Mouse (Mus musculus): ENCODE results near the gene Pilrb1.

The Pilrb1 gene

GRCm38 (mm10) chr5:137826421-137826820, 31.5 kb downstream of the Pilrb1 start:
- DNase-seq: no peak

DNA sequence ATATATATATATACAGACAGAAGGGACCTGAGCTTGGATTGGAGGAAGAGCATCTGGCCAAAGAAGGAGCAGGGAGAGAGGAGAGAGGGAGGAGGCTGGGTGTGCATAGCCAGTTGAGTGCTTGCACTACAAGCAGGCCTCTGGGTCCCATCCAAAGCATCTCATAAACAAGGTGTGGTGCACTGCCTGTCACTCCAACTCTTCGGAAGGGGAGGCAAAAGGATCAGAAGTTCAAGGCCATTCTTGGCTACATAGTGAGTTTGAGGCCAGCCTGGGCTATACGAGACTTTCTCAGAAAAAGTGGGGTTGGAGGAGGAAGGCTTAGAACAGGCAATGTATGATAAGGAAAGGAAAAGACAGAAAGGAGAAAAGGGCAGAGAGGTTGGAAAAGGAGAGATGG, 31.9 kb downstream of the Pilrb1 start:
- no peak for DNase-seq

DNA sequence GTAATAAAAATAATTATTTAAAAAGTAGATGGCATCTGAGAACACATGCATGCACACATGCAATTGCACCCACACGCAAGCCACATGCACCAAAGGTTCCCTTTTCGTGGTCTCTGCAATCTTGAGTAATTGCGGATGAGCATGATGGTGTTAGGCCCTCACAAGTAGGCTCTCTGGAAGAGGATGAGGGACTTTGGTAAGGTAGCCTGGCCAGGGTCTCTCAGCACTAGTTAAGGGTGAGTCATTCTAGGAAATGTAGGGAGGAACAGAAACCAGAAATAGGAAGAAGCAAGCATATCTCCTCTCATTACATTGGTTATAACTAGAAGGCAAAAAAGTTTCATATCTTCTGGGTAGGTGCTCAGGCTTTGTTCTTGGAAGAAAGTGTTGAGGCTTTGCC, 32.9 kb downstream of the Pilrb1 start:
- no peak for DNase-seq

GRCm38 (mm10) chr5:137823455-137824045, 34.4 kb downstream of the Pilrb1 start:
- no peak for DNase-seq

DNA sequence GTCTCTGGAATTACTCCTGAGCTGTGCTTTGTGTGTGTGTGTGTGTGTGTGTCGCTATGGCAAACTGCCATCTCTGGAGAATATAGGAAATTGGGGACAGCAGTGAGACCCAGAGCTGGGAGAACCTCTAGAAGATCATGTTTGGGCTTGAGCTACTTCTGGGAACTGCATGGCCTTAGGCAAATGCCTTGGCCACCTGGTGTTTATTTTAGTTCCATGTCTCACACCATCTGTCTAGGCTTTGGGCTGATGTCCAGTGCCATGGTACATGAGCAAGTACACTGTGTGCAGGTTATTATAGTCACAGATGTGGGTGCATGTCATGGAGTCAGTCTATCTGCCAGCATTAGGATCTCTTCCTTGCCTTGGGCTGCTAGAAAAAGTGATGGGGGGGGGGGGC, 35.3 kb downstream of the Pilrb1 start:
- DNase-seq: no peak

DNA sequence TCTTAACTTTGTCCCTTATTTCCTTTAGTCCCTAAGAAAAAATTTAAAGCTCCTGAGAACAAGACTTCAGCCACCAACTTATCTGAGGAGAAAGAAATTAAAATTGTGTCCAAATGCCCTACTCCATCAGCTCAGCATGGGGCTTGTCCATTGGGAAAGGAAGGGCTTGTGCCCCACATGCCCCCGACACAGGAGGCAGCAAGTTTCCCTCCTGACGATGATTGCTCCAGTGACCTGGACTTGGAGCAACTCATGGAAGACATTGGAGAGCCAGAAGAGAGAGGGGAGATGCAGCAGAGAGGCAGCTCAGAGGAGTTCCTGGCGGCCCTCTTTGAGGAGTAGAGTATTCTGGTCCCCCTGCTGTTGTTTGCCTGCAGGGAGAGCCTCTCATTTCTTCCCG, 35.8 kb downstream of the Pilrb1 start:
- no peak for DNase-seq

- DNase-seq: no peak
Measured at GRCm38 (mm10) chr5:137817466-137818222, 40.3 kb downstream of the Pilrb1 start.

- no peak for DNase-seq
Measured at GRCm38 (mm10) chr5:137808316-137808715, 49.6 kb downstream of the Pilrb1 start.

DNA sequence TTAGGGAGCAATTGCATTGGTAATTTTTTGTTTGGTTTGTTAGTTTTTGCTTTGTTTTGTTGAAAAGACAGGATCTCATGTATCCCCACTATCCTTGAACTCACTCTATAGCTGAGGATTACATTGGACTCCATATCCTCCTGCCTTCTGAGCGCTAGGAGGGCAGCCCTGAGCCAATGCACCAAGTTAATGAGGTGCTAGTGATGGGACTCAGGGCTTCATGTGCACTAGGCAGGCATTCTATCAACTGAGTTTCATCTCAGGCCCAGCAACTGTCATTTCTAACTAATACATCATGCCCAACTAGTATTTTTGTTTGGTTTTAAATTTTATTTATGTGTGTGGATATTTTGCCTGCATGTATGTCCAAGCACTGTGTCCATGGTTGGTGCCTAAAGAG, 51.7 kb downstream of the Pilrb1 start:
- DNase-seq: no peak
